Mouse (Mus musculus): ENCODE data around the gene Cpn2. TPM values are rescaled to one million over a fixed set of nuclear protein-coding genes. Genes with fewer than 3 reads are reported as not detected.
A peak's percentile ranks its signal among the peaks of the same experiment; 100 is the strongest.

Cpn2 gene
- total and polyA plus RNA-seq, 2 experiments from 2014 or later, result under 0.01 TPM; not detected in 1

GRCm38 (mm10) chr16:30282844-30283495 lies 15.7 kb upstream of the Cpn2 start, which contains the start of gene Lrrc15:
Lrrc15 (minus strand) TSS chr16:30283256.
- Histone ChIP-seq H3K9ac (replicated peaks; ENCODE audit: low read length) (0 out of 2 replicates have a peak within 1 kb of the TSS, but pooled peaks have one; percentile 7), H3K27me3 (ENCODE audit: insufficient read depth, low read length) (peaks cover 9% of the 10 kb centered on the region; the same call in 1 of the 2 replicates), H3K9me3 (ENCODE audit: low read length) (no peaks in the 10 kb centered on the region), H3K4me1 (ENCODE audit: insufficient read depth, low read length) (no peaks in the 10 kb centered on the region; the same call in 1 of the 2 replicates), H3K4me2 (ENCODE audit: low read depth, low read length) (peak within 1 kb of the TSS; percentile 46), H3K27ac (no peak within 1 kb of the TSS), H3K4me3 (ENCODE audit: low read length) (peak within 1 kb of the TSS; percentile 21), H3K36me3 (ENCODE audit: insufficient read depth, low read length) (no peaks in the 10 kb centered on the region)
- ATAC-seq, result 0 out of 2 replicates have a peak, but pooled peaks have one; percentile 22
- no peak for DNase-seq (ENCODE audit: low spot score)
- WGBS, result 7% methylated on average over 33 of the region's 34 CpGs
- TF ChIP-seq CTCF (IDR thresholded peaks at IDR 0.05; ENCODE audit: low read depth), result peak; percentile 34; the same call in 1 of the 2 replicates

- DNase-seq (ENCODE audit: low spot score), result no peak
- 10% methylated on average over 4 of the region's 4 CpGs for WGBS
- no peaks in the 10 kb centered on the region for H3K36me3 ChIP-seq (ENCODE audit: insufficient read depth, low read length)
- H3K4me1 ChIP-seq (ENCODE audit: insufficient read depth, low read length), result no peaks in the 10 kb centered on the region; the same call in 1 of the 2 replicates
- H3K27ac ChIP-seq, result no peak overlapping the region
- peaks cover 9% of the 10 kb centered on the region; the same call in 1 of the 2 replicates for H3K27me3 ChIP-seq (ENCODE audit: insufficient read depth, low read length)
- H3K4me3 ChIP-seq (ENCODE audit: low read length), result no peak overlapping the region
- H3K9me3 ChIP-seq (ENCODE audit: low read length), result no peaks in the 10 kb centered on the region
- no peak overlapping the region for H3K9ac ChIP-seq (replicated peaks; ENCODE audit: low read length)
- ATAC-seq, result no peak
- H3K4me2 ChIP-seq (ENCODE audit: low read depth, low read length), result no peak overlapping the region
- no peak for TF ChIP-seq CTCF (IDR thresholded peaks at IDR 0.05; ENCODE audit: low read depth)
These were observed 13.5 kb upstream of the Cpn2 start for GRCm38 (mm10) chr16:30280676-30281297.

- Histone ChIP-seq H3K9me3 (ENCODE audit: low read length) (no peaks in the 10 kb centered on the region), H3K4me1 (ENCODE audit: insufficient read depth, low read length) (no peaks in the 10 kb centered on the region; the same call in 1 of the 2 replicates), H3K27ac (no peak overlapping the region), H3K4me3 (ENCODE audit: low read length) (no peak overlapping the region), H3K36me3 (ENCODE audit: insufficient read depth, low read length) (no peaks in the 10 kb centered on the region), H3K9ac (replicated peaks; ENCODE audit: low read length) (no peak overlapping the region), H3K4me2 (ENCODE audit: low read depth, low read length) (no peak overlapping the region), H3K27me3 (ENCODE audit: insufficient read depth, low read length) (peaks cover 9% of the 10 kb centered on the region; the same call in 1 of the 2 replicates)
- DNase-seq (ENCODE audit: low spot score) (no peak), ATAC-seq (no peak)
- no peak for TF ChIP-seq CTCF (IDR thresholded peaks at IDR 0.05; ENCODE audit: low read depth)
- 62% methylated on average over 11 of the region's 11 CpGs for WGBS
These were observed 11.1 kb upstream of the Cpn2 start for GRCm38 (mm10) chr16:30278406-30278805.

GRCm38 (mm10) chr16:30275558-30276340 lies 8.4 kb upstream of the Cpn2 start:
- WGBS, result 61% methylated on average over 15 of the region's 15 CpGs
- no peak for DNase-seq (ENCODE audit: low spot score)
- Histone ChIP-seq H3K9ac (replicated peaks; ENCODE audit: low read length) (no peak overlapping the region), H3K27ac (no peak overlapping the region), H3K4me1 (ENCODE audit: insufficient read depth, low read length) (peaks cover 9% of the 10 kb centered on the region; the same call in 1 of the 2 replicates), H3K36me3 (ENCODE audit: insufficient read depth, low read length) (no peaks in the 10 kb centered on the region), H3K4me2 (ENCODE audit: low read depth, low read length) (no peak overlapping the region), H3K27me3 (ENCODE audit: insufficient read depth, low read length) (no peaks in the 10 kb centered on the region), H3K9me3 (ENCODE audit: low read length) (no peaks in the 10 kb centered on the region), H3K4me3 (ENCODE audit: low read length) (no peak overlapping the region)
- ATAC-seq, result 0 out of 2 replicates have a peak, but pooled peaks have one; percentile 28
- no peak for TF ChIP-seq CTCF (IDR thresholded peaks at IDR 0.05; ENCODE audit: low read depth)

GRCm38 (mm10) chr16:30273065-30273464 lies 5.8 kb upstream of the Cpn2 start:
- Histone ChIP-seq H3K4me3 (ENCODE audit: low read length) (no peak overlapping the region), H3K27ac (no peak overlapping the region), H3K9me3 (ENCODE audit: low read length) (no peaks in the 10 kb centered on the region), H3K4me2 (ENCODE audit: low read depth, low read length) (no peak overlapping the region), H3K36me3 (ENCODE audit: insufficient read depth, low read length) (no peaks in the 10 kb centered on the region), H3K4me1 (ENCODE audit: insufficient read depth, low read length) (peaks cover 9% of the 10 kb centered on the region; the same call in 1 of the 2 replicates), H3K9ac (replicated peaks; ENCODE audit: low read length) (no peak overlapping the region), H3K27me3 (ENCODE audit: insufficient read depth, low read length) (no peaks in the 10 kb centered on the region)
- no peak for ATAC-seq
- no peak for DNase-seq (ENCODE audit: low spot score)
- 93% methylated on average over 8 of the region's 8 CpGs for WGBS
- TF ChIP-seq CTCF (IDR thresholded peaks at IDR 0.05; ENCODE audit: low read depth), result no peak

GRCm38 (mm10) chr16:30271941-30272595 lies 4.8 kb upstream of the Cpn2 start:
- no peaks in the 10 kb centered on the region for H3K9me3 ChIP-seq (ENCODE audit: low read length)
- H3K9ac ChIP-seq (replicated peaks; ENCODE audit: low read length), result no peak overlapping the region
- H3K4me1 ChIP-seq (ENCODE audit: insufficient read depth, low read length), result peaks cover 9% of the 10 kb centered on the region; the same call in 1 of the 2 replicates
- ATAC-seq (0 out of 2 replicates have a peak, but pooled peaks have one; percentile 21), DNase-seq (ENCODE audit: low spot score) (peak; percentile 53)
- H3K4me3 ChIP-seq (ENCODE audit: low read length), result no peak overlapping the region
- H3K4me2 ChIP-seq (ENCODE audit: low read depth, low read length), result no peak overlapping the region
- WGBS, result 32% methylated on average over 6 of the region's 6 CpGs
- peak overlapping the region; percentile 17; the same call in 1 of the 2 replicates for H3K27ac ChIP-seq
- no peaks in the 10 kb centered on the region for H3K36me3 ChIP-seq (ENCODE audit: insufficient read depth, low read length)
- TF ChIP-seq CTCF (IDR thresholded peaks at IDR 0.05; ENCODE audit: low read depth), result no peak
- no peaks in the 10 kb centered on the region for H3K27me3 ChIP-seq (ENCODE audit: insufficient read depth, low read length)
